Mouse (Mus musculus) adrenal gland, postnatal 25 days (tissue): ENCODE measurements at regions not wholly inside any gene's neighbourhood (a gene's known extent, or its start where the extent isn't known, plus 50 kb on each side); places are given as distances from the start of the nearest gene placed in this dataset.
A peak's percentile ranks its signal among the peaks of the same experiment; 100 is the strongest.

Source experiments
- DNase-seq: peaks from one replicate; pipeline ENCODE4 v3.0.0; 2021; ENCODE audit warnings: mixed read lengths

- DNase-seq, result peak; percentile 3
These were observed 286.1 kb upstream of the Id4 start for GRCm38 (mm10) chr13:47974756-47975515.

- no peak for DNase-seq
These were observed 262.5 kb upstream of the Id4 start for GRCm38 (mm10) chr13:47998495-47998894.

GRCm38 (mm10) chr13:47999399-47999798 lies 261.6 kb upstream of the Id4 start:
- DNase-seq, result no peak

DNA sequence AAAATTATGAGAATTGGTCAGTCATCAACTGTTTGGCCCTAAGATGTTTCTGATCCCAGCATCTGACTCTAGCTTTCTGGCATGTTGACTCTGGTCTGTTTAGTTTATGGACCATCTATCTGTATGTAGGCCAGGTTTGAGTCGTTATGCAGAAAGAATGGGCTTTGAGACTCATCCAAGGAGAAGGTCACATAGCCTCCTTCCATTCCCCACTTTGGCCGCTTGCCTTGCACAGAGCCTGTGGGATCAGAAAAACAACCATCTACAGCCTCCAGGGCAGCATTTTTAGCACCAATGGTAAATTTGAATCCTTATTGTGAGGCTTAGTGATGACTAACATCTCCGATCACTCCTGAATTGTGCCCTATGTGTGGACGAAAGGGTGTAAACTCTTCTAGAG lies 257.9 kb upstream of the Id4 start:
- DNase-seq, result no peak

DNA sequence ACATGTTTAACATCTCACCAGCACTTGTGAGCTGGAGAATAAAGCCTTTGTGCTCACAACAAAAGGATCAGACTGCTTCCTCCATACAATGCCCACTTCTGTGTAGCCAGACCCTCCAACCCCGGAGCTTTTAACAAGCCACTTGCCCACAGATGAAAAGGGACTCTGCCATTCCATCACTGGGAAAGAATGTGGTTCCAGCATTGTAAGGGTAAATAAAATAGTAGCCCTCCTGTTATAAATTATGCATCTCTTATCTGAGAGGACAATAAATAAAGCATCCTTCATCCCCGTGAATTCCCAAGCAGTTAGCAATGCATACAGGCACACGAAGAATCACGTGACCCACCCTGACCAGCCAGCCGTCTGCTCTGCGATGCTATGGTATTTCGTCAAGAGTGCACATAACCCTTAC lies 247.7 kb upstream of the Id4 start:
- DNase-seq, result no peak

GRCm38 (mm10) chr13:48015296-48015695 lies 245.7 kb upstream of the Id4 start:
- DNase-seq, result no peak

- DNase-seq, result no peak
These were observed 245.0 kb upstream of the Id4 start for GRCm38 (mm10) chr13:48016051-48016450.

DNA sequence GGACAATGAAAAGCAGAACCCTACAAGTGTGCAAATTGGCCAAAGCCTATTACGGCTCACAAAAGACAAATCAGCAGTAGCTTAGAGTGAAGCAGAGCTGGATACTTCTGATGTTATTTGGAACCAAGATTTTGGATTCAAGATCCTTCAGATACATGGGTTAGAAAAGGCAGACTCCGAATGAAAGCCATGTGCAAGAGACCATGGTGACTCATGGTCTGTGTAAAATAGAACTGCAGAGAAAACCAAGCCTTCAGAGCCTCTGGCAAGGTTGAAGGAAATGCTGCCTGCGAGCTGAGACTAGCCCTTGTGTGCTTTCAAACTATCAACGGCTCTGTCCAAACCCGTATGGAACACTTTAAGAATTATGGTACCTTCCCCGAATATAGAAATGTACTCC lies 244.4 kb upstream of the Id4 start:
- DNase-seq, result no peak

- no peak for DNase-seq
These were observed 243.4 kb upstream of the Id4 start for GRCm38 (mm10) chr13:48017649-48018048.

- no peak for DNase-seq
These were observed 242.4 kb upstream of the Id4 start for GRCm38 (mm10) chr13:48018606-48019005.

DNA sequence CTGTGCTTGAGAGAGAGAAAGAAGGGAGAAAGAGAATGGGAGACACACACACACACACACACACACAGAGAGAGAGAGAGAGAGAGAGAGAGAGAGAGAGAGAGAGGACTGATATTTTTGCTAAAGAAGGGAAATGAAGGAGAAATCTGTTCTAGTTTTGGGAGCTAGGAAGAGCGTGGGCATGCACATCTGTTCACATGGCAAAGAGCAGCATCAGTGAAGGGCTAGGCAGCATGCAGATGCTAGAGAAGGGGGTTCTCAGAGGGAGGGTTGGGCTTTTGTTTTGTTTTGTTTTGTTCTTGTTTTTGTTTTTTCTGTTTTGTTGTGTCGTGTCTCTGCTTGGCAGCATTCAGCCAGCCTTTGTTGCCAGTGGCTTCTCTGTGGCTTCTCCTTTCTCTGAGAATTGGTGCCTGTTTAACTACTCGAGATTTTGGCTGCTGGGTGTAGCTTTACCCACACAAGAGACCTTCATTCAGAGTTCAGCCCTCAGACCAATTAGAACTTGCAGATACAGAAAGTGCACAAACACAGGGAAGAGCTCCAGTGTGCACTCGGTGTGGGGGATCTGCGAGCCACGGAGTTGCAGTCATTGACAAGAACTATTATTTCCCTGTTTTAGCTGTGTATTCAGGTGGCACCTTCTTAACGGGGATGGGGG lies 237.9 kb upstream of the Id4 start:
- DNase-seq, result no peak

- peak; percentile 47 for DNase-seq
These were observed 233.1 kb upstream of the Id4 start for GRCm38 (mm10) chr13:48027775-48028489.

GRCm38 (mm10) chr13:48031491-48031890 lies 229.5 kb upstream of the Id4 start:
- no peak for DNase-seq

DNA sequence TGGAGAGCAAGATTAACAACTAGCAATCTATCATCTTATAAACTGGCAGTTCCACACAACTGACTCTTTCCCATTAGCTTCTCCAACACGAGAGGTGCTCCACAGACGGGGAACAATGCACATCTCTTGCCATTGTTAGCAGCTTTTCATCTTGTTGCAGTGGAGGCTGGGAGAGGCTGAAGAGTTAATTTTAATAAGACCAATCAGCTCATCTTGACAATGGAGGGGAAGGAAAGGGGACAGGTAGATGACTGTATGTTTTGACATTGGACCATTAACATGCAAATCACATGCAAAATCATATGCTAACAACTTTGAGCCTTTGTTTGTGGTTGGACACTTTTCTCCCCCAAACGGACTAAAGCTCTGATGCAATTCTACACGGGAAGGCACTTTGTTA lies 218.9 kb upstream of the Id4 start:
- DNase-seq, result no peak

DNA sequence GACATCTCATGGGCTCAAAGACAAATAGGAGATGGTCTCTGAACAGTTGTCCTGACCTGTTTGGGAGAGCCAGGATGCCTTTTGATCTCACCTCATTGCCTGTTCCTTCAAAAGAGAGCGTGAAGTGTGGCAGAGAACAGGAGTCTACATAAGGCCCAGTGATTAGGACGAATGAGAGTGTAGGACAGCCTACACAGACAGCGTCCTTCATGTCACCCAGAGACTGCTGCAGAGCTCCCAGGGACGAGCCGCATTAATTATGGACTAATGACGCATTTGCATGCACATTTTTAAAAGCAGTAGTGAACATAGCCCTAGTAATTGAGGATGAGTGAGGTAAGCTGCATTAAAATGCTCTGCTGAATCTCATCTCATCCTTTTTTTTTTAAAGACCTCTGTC lies 218.5 kb upstream of the Id4 start:
- no peak for DNase-seq

GRCm38 (mm10) chr13:48046201-48046750 lies 214.8 kb upstream of the Id4 start:
- no peak for DNase-seq

DNA sequence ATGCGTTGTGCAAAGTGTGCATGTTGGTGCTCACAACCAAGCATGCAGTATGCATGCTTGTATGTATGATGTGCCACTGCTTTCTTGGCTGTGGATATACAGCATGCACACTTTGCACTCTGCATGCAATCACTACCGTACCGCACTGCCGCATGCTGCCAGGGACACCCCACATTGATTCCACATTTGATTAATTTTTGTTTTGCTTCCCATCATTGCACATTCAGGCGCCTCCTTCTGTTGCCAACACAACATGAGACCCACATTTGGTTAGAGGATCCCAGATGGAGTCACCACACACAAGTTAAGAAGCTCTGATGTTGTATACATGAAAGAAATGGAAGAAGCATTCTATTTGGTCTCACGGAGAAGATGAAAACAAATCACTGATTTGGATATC lies 211.2 kb upstream of the Id4 start:
- no peak for DNase-seq

DNA sequence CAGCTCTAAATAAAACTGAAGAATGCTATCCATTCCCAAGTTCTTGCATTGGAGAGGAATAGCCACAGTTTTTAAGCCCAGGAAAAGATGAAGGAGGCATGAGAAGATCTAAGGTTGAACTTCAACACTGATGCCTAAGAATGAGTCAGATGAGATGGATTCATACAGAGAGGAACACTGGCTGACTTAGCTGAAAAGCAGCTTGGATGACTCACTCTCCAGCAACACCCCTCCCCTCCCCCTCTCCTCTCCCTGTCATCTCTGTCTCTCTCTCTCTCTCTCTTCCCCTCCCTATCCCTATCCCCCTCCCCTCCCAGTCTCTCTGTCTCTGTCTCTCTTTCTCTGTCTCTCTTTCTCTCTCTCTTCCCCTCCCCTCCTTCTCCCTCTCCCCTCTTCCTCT lies 186.4 kb upstream of the Id4 start:
- DNase-seq, result peak; percentile 21

DNA sequence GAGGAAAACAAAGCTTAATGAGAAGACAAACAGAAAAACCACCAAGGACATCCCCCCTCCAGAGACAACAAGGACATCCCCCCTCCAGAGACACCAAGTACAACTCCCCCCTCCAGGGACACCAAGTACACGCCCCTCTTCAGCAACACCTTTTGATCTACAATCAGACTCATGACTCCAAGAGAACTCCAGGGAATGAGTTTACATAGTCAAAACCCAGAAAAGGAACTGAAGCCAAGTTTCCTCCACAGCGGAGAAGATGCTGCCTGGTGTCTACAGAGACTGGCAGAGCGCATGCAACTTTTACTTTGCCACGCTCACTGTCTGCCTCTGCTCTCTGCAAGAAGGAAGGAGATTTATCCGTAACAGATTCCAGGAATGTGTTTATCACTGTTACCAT lies 185.7 kb upstream of the Id4 start:
- DNase-seq, result no peak

DNA sequence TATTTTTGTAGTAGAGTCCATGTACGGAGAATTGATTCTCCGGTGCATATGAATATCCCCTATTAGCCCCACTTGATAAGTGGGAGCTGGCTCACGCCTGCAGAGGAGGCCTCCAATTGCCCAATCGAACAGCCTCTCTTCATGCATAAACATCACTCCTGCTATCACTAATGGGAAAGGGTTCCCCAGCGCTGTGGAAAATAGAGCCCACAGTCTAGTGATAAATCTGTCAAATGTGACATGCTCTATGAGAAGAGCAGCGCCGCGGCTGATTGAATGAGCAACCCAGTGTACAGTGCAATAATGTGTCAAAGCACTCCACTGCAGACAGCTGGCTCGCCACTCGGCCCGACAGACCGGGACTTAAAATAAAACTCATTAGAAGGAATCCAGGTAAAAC lies 182.8 kb upstream of the Id4 start:
- DNase-seq, result no peak

DNA sequence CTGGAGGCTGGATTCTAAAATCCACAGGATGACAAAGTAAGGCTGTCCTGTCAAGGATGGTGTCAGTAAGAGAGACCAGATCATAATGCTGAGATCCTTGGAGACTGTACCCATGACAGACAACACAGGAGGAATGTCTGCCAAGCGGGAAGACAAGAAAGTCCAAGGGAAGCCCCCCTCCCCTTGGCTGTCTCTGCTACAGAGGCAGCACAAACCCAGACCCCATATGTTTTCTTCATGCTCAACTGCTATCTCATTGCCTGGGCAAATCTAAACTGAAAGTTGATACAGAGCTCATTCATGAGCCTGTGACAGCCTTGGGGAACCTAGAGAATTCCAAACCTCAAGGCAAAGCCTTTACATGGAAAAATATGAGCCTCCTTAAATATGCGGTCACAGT lies 177.7 kb upstream of the Id4 start:
- no peak for DNase-seq

GRCm38 (mm10) chr13:48083807-48084206 lies 177.2 kb upstream of the Id4 start:
- no peak for DNase-seq
